Mouse (Mus musculus): Measurements from ENCODE around the gene Abr. TPM values are rescaled to one million over a fixed set of nuclear protein-coding genes. Genes with fewer than 3 reads are reported as not detected.
A peak's percentile ranks its signal among the peaks of the same experiment; 100 is the strongest.

Abr gene
- total and polyA plus RNA-seq, 2 experiments from 2014 or later: 102 to 243 TPM

DNA sequence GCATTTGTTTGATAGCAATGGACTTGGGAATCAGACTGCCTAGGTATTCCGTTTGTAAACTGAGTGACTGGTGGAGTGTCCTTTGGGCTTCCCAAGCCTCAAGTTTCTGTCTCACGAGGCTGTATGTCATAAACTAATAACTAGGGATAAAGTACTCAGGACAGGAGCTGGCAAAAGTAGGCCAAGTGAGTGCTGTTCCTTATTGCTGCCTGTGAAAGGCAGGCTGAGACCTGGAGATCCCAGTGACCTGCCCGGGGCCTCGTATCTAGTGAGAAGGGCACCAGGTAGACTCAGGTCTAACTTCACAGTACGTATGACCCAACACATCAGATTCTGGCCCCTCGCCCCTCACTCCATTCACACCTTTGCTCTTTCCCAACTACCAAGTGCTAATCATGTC, 4.0 kb downstream of the Abr start:
- 89% methylated on average over 6 of the region's 6 CpGs for WGBS
- H3K36me3 ChIP-seq (ENCODE audit: insufficient read depth, low read length): no peaks in the 10 kb centered on the region
- no peak overlapping the region for H3K27ac ChIP-seq (ENCODE audit: low read depth, low read length)
- no peak overlapping the region for H3K4me2 ChIP-seq (ENCODE audit: low read depth, low read length, poor library complexity, severe bottlenecking)
- H3K4me3 ChIP-seq (ENCODE audit: low read depth, low read length): no peak overlapping the region
- H3K27me3 ChIP-seq (ENCODE audit: insufficient read depth, low read length): peaks cover 5% of the 10 kb centered on the region; the same call in 1 of the 2 replicates
- no peak for DNase-seq (ENCODE audit: low spot score)
- TF ChIP-seq CTCF (IDR thresholded peaks at IDR 0.05): no peak
- H3K9me3 ChIP-seq (ENCODE audit: low read length): no peaks in the 10 kb centered on the region
- no peaks in the 10 kb centered on the region; the same call in 1 of the 2 replicates for H3K4me1 ChIP-seq (ENCODE audit: insufficient read depth, low read length)
- no peak for ATAC-seq (ENCODE audit: low FRiP score)
- no peak overlapping the region for H3K9ac ChIP-seq (replicated peaks; ENCODE audit: low read length, poor library complexity, severe bottlenecking)

DNA sequence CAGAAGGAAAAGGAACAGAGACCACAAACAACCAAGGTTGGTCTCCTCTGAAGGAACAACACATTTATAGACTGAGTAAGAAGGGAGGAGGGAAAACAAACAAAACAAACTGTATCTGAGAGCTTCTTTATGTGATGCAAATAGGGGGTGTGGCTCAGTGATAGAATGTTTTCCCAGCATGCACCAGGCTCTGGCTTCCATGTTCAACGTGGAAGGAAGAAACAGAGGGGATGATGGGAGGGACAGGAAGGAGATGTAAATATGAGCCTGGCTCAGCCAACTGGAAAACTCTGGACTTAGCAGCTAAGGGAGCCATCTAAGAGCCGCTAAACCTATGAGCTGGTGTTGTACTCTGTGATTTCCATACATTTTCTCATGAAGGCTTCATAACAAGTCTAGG, 7.9 kb downstream of the Abr start:
- Histone ChIP-seq H3K27ac (ENCODE audit: low read depth, low read length) (no peak overlapping the region), H3K4me1 (ENCODE audit: insufficient read depth, low read length) (no peaks in the 10 kb centered on the region), H3K36me3 (ENCODE audit: insufficient read depth, low read length) (no peaks in the 10 kb centered on the region), H3K4me3 (ENCODE audit: low read depth, low read length) (no peak overlapping the region), H3K27me3 (ENCODE audit: insufficient read depth, low read length) (no peaks in the 10 kb centered on the region), H3K9me3 (ENCODE audit: low read length) (no peaks in the 10 kb centered on the region), H3K4me2 (ENCODE audit: low read depth, low read length, poor library complexity, severe bottlenecking) (no peak overlapping the region), H3K9ac (replicated peaks; ENCODE audit: low read length, poor library complexity, severe bottlenecking) (no peak overlapping the region)
- 61% methylated on average over 2 of the region's 2 CpGs for WGBS
- no peak for TF ChIP-seq CTCF (IDR thresholded peaks at IDR 0.05)
- ATAC-seq (ENCODE audit: low FRiP score) (no peak), DNase-seq (ENCODE audit: low spot score) (no peak)

- ATAC-seq (ENCODE audit: low FRiP score) (peak; percentile 63; the same call in 1 of the 2 replicates), DNase-seq (ENCODE audit: low spot score) (peak; percentile 83)
- Histone ChIP-seq H3K27me3 (ENCODE audit: insufficient read depth, low read length) (no peaks in the 10 kb centered on the region), H3K36me3 (ENCODE audit: insufficient read depth, low read length) (no peaks in the 10 kb centered on the region), H3K4me3 (ENCODE audit: low read depth, low read length) (peak overlapping the region; percentile 39), H3K9ac (replicated peaks; ENCODE audit: low read length, poor library complexity, severe bottlenecking) (peak overlapping the region; percentile 60), H3K27ac (ENCODE audit: low read depth, low read length) (peak overlapping the region; percentile 75), H3K4me1 (ENCODE audit: insufficient read depth, low read length) (no peaks in the 10 kb centered on the region), H3K9me3 (ENCODE audit: low read length) (no peaks in the 10 kb centered on the region), H3K4me2 (ENCODE audit: low read depth, low read length, poor library complexity, severe bottlenecking) (peak overlapping the region; percentile 58)
- under 1% methylated on average over 19 of the region's 19 CpGs for WGBS
- TF ChIP-seq CTCF (IDR thresholded peaks at IDR 0.05): no peak
Observed at GRCm38 (mm10) chr11:76612638-76613104, 9.4 kb downstream of the Abr start.

DNA sequence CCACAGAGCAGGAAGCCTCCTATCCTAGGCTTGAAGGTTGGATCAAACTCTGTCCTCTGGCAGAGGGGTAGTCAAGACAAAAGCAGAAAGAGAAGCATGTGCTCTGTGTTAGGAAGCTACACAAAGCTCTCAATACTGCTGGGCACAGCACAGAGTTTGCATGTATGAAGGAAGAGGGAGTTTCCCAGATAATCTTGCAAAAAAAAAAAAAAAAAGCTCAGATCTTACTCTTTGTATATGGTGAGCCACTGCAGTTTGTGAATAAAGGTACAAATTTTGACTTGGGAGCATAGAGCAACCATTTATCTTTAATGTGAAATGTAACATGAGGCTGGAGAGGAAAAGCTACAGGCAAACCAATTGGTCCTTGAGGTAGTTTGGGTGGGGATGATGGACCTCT, 11.2 kb downstream of the Abr start:
- no peak for TF ChIP-seq CTCF (IDR thresholded peaks at IDR 0.05)
- Histone ChIP-seq H3K27me3 (ENCODE audit: insufficient read depth, low read length) (no peaks in the 10 kb centered on the region), H3K9ac (replicated peaks; ENCODE audit: low read length, poor library complexity, severe bottlenecking) (no peak overlapping the region), H3K27ac (ENCODE audit: low read depth, low read length) (no peak overlapping the region), H3K4me3 (ENCODE audit: low read depth, low read length) (no peak overlapping the region), H3K9me3 (ENCODE audit: low read length) (no peaks in the 10 kb centered on the region), H3K36me3 (ENCODE audit: insufficient read depth, low read length) (no peaks in the 10 kb centered on the region), H3K4me1 (ENCODE audit: insufficient read depth, low read length) (no peaks in the 10 kb centered on the region), H3K4me2 (ENCODE audit: low read depth, low read length, poor library complexity, severe bottlenecking) (no peak overlapping the region)
- DNase-seq (ENCODE audit: low spot score): no peak
- ATAC-seq (ENCODE audit: low FRiP score): no peak

GRCm38 (mm10) chr11:76606521-76606920, 15.6 kb downstream of the Abr start:
- no peak overlapping the region for H3K4me2 ChIP-seq (ENCODE audit: low read depth, low read length, poor library complexity, severe bottlenecking)
- no peak overlapping the region for H3K9ac ChIP-seq (replicated peaks; ENCODE audit: low read length, poor library complexity, severe bottlenecking)
- TF ChIP-seq CTCF (IDR thresholded peaks at IDR 0.05): no peak
- WGBS: 22% methylated on average over 9 of the region's 9 CpGs
- H3K9me3 ChIP-seq (ENCODE audit: low read length): no peaks in the 10 kb centered on the region
- no peak for ATAC-seq (ENCODE audit: low FRiP score)
- no peaks in the 10 kb centered on the region for H3K27me3 ChIP-seq (ENCODE audit: insufficient read depth, low read length)
- no peaks in the 10 kb centered on the region for H3K36me3 ChIP-seq (ENCODE audit: insufficient read depth, low read length)
- DNase-seq (ENCODE audit: low spot score): no peak
- no peaks in the 10 kb centered on the region for H3K4me1 ChIP-seq (ENCODE audit: insufficient read depth, low read length)
- H3K4me3 ChIP-seq (ENCODE audit: low read depth, low read length): no peak overlapping the region
- H3K27ac ChIP-seq (ENCODE audit: low read depth, low read length): peak overlapping the region; percentile 26; the same call in 1 of the 2 replicates

GRCm38 (mm10) chr11:76599219-76599618, 22.9 kb downstream of the Abr start:
- Histone ChIP-seq H3K9me3 (ENCODE audit: low read length) (no peaks in the 10 kb centered on the region), H3K4me2 (ENCODE audit: low read depth, low read length, poor library complexity, severe bottlenecking) (no peak overlapping the region), H3K36me3 (ENCODE audit: insufficient read depth, low read length) (no peaks in the 10 kb centered on the region), H3K27me3 (ENCODE audit: insufficient read depth, low read length) (no peaks in the 10 kb centered on the region), H3K27ac (ENCODE audit: low read depth, low read length) (no peak overlapping the region), H3K9ac (replicated peaks; ENCODE audit: low read length, poor library complexity, severe bottlenecking) (no peak overlapping the region), H3K4me3 (ENCODE audit: low read depth, low read length) (no peak overlapping the region), H3K4me1 (ENCODE audit: insufficient read depth, low read length) (no peaks in the 10 kb centered on the region)
- WGBS: 24% methylated on average over 2 of the region's 2 CpGs
- no peak for TF ChIP-seq CTCF (IDR thresholded peaks at IDR 0.05)
- DNase-seq (ENCODE audit: low spot score) (peak; percentile 16), ATAC-seq (ENCODE audit: low FRiP score) (no peak)

Data from midbrain, postnatal 0 days (tissue).